Mouse (Mus musculus) embryonic facial prominence, embryonic 13.5 days (tissue): Measurements from ENCODE around the gene Fkbp15. TPM values are rescaled to one million over a fixed set of nuclear protein-coding genes. Genes with fewer than 3 reads are reported as not detected.

Experiments
- ATAC-seq: fragments of 200-750 bp; cut with Nextera tagmentation; 2 replicates; pipeline ENCODE4 v1.8.0; 2017; ENCODE audit warnings: low read depth; ENCODE audit not compliant: insufficient number of reproducible peaks, insufficient read depth, low FRiP score, low TSS enrichment
- H3K27ac ChIP-seq: fragments of 300-500 bp; sonication (generic); 2 replicates; pipeline ENCODE4 v1.5.1; 2015; ENCODE audit warnings: moderate library complexity, mild to moderate bottlenecking, inconsistent platforms
- H3K27me3 ChIP-seq: fragments of 300-500 bp; sonication (generic); 2 replicates; pipeline ENCODE4 v1.6.1; 2015; ENCODE audit warnings: mild to moderate bottlenecking, inconsistent platforms
- H3K36me3 ChIP-seq: fragments of 300-500 bp; sonication (generic); 2 replicates; pipeline ENCODE4 v1.6.1; 2015; ENCODE audit warnings: mild to moderate bottlenecking, inconsistent platforms
- H3K4me1 ChIP-seq: fragments of 300-500 bp; sonication (generic); 2 replicates; pipeline ENCODE4 v1.6.1; 2015; ENCODE audit warnings: inconsistent platforms
- H3K4me2 ChIP-seq: fragments of 300-500 bp; sonication (generic); 2 replicates; pipeline ENCODE4 v1.6.1; 2015; ENCODE audit warnings: moderate library complexity, mild to moderate bottlenecking, inconsistent platforms
- H3K4me3 ChIP-seq: fragments of 300-500 bp; sonication (generic); 2 replicates; pipeline ENCODE4 v1.5.1; 2015; ENCODE audit warnings: mild to moderate bottlenecking, inconsistent platforms
- H3K9ac ChIP-seq: fragments of 300-500 bp; sonication (generic); 2 replicates; pipeline ENCODE4 v1.6.1; 2015; ENCODE audit warnings: mild to moderate bottlenecking, inconsistent platforms
- H3K9me3 ChIP-seq: fragments of 300-500 bp; sonication (generic); 2 replicates; pipeline ENCODE4 v1.6.1; 2016; ENCODE audit warnings: inconsistent platforms
- WGBS: fragments of 180-500 bp; shearing (Covaris S2); methylation state at CpG from one replicate; pipeline ENCODE4 v1.1.7; 2015; ENCODE audit warnings: mixed read lengths; 5-methylcytosine and 5-hydroxymethylcytosine counted together
- polyA plus RNA-seq: library from polyadenylated mRNA; unstranded; fragments of >200 nt; fragmentation: Nextera tagmentation; extraction: Ambion mirVana; gene quantifications from 2 replicates; pipeline ENCODE4 v1.2.1, GENCODE M21; 2015

Fkbp15 gene
- polyA plus RNA-seq, 1 experiment from 2014 or later = 25.5 TPM

DNA sequence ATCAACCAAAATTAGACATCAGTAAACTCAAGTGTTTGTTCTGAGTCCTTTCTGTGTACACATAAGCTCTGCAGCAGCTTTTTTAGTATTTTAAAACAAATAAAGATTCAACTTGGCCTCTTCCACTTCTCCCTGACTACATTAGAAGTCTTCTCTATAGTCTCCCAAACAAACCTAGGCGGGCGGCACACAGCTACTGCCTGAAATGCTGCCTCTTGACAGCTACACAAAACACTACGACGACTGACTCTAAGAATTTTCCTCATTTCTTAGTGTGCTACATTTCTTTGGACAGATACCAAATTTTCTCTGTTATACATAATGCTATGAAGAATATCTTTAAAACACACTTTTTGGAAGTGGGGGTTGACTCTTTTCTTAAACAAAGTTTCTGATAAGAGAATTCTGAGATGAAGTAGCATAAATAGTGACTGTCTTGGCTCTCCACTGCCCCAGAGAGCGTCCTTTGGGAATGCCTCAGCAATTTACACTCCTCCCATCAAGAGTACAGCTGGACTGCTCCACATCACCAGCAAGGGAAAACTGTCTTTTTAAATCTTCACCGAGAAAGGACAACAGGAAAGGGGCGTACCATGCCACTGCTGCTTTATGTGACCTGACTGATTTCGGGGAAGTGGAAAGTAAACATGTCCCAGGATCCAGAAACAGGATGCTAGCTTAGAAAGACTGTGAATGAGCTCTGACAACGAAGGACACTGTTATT is 12.6 kb downstream of the Fkbp15 start:
- Histone ChIP-seq H3K9ac (no peak overlapping the region), H3K9me3 (no peaks in the 10 kb centered on the region), H3K27ac (no peak overlapping the region), H3K36me3 (peaks cover 60% of the 10 kb centered on the region), H3K4me1 (no peaks in the 10 kb centered on the region), H3K4me2 (no peak overlapping the region), H3K4me3 (no peak overlapping the region), H3K27me3 (no peaks in the 10 kb centered on the region)
- 76% methylated on average over 9 of the region's 9 CpGs for WGBS
- ATAC-seq = no peak

DNA sequence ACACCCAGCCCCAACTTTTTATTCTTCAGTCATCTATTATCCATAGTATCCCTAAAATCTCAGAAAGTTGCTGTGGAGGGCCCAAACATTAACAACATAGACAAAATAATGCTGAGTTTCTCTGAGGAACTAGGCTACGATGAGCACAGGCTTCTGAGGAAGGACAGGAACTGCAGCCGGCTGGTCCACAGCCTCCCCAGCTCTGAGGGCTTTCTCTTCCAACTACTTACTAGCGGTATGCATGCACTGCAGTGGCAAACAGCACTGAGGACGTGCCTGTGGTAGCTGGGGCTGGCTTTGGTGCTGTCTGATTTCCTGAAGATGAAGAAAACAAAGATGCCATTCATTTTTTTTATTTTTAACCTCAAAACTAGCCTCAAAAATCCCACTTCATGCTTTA is 14.5 kb downstream of the Fkbp15 start:
- Histone ChIP-seq H3K4me3 (no peak overlapping the region), H3K4me2 (no peak overlapping the region), H3K27me3 (no peaks in the 10 kb centered on the region), H3K27ac (no peak overlapping the region), H3K9me3 (no peaks in the 10 kb centered on the region), H3K9ac (no peak overlapping the region), H3K4me1 (no peaks in the 10 kb centered on the region), H3K36me3 (peaks cover 53% of the 10 kb centered on the region)
- 76% methylated on average over 4 of the region's 4 CpGs for WGBS
- ATAC-seq = no peak

DNA sequence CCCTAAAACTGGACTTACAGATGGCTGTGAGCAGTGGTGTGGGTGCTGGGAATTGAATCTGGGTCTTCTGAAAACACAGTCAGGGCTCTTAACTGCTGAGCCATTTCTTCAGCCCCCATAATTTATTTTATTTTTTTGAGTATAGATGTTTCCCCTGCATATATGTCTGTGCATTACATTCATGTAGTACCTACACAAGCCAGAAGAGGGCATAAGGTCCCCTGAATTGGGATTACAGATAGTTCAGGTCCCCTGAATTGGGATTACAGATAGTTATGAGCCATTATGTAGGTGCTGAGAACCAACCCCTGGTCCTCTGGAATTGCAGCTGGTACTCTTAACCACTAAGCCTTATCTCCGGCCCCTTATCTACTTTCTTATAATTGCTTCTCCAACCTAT is 16.3 kb downstream of the Fkbp15 start:
- Histone ChIP-seq H3K9me3 (no peaks in the 10 kb centered on the region), H3K27ac (no peak overlapping the region), H3K4me3 (no peak overlapping the region), H3K4me2 (no peak overlapping the region), H3K27me3 (no peaks in the 10 kb centered on the region), H3K4me1 (no peaks in the 10 kb centered on the region), H3K9ac (no peak overlapping the region), H3K36me3 (peaks cover 50% of the 10 kb centered on the region)
- 94% methylated on average over 1 of the region's 1 CpGs for WGBS
- no peak for ATAC-seq

DNA sequence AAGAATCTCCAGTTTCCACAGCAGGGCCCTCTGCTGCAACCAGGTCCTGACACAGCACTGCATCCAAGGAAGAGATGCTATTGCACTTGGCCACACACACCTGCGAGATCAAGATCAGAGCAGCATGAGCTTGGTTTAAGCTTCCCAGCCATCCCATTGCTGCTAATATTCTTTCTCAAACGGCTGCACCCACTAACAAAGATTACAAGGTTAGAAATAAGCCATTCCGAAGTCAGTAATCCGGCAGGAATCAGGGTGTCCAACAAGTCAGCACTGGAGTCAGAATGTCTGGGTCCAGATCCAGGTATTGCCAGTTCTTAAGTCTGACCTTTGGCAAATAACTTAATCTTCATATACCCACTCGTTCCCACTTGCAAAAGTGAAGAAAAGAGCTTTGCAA is 21.8 kb downstream of the Fkbp15 start:
- no peak overlapping the region for H3K4me3 ChIP-seq
- ATAC-seq = no peak
- H3K9ac ChIP-seq = no peak overlapping the region
- no peak overlapping the region for H3K27ac ChIP-seq
- H3K36me3 ChIP-seq = peaks cover 50% of the 10 kb centered on the region
- no peak overlapping the region for H3K4me2 ChIP-seq
- no peaks in the 10 kb centered on the region for H3K4me1 ChIP-seq
- H3K27me3 ChIP-seq = no peaks in the 10 kb centered on the region
- whole genome bisulfite sequencing = 89% methylated on average over 5 of the region's 5 CpGs
- no peaks in the 10 kb centered on the region for H3K9me3 ChIP-seq

DNA sequence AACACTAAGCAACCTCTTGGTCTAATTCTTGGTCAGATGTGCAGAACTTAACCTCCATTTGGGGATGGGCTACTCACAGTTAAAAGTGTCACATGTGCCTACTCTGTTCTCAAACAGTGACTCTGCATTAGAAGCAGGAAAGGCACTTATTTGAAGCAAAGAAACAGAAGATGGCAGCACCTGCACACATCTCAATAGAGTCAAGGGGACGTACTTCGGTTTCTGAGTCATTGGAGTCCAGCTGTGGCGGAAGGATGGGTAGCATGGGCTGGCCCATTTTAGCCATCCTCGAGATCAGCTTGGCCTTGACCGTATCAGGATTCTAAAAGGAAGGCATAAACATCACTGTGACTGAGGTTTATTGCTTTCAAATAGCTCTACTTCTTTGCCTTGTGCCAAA is 28.4 kb downstream of the Fkbp15 start:
- ATAC-seq = no peak
- Histone ChIP-seq H3K4me2 (no peak overlapping the region), H3K4me1 (no peaks in the 10 kb centered on the region), H3K36me3 (peaks cover 61% of the 10 kb centered on the region), H3K9me3 (no peaks in the 10 kb centered on the region), H3K9ac (no peak overlapping the region), H3K4me3 (no peak overlapping the region), H3K27me3 (no peaks in the 10 kb centered on the region), H3K27ac (no peak overlapping the region)
- 86% methylated on average over 5 of the region's 5 CpGs for WGBS

DNA sequence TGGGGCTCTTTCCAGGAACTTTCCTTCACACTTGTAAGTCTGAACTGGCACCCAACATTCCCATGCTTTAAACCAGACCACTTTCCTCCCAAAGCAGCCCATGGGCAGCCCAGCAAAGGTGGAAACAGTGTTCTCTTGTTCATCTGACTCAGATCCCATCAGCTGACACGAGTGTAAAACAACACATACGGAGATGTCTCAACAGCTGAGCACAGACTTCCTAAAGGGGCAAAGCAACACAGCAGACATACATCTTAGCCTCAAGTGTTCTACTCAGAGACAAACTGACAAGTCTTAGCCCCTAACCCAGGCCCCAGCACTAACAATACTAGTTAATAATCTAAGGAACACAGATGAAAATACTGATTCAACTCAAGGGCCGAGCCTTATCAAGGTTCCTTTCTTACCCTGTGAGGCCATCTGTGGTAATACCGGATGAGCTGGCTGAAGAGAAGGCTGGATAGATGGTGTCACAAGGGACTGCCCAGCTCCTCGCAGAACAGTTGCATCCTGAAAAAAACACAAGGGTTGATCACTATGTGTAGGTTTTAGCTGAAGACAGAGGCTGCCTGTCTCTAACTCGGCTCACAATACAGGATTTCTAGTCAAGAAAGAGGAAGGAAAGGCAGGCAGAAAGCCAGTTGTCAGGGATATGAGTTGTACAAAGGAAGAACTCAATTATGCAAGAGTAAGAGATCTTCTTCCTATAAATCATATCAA is 31.2 kb downstream of the Fkbp15 start:
- no peak overlapping the region for H3K9ac ChIP-seq
- no peak overlapping the region for H3K4me3 ChIP-seq
- no peaks in the 10 kb centered on the region for H3K4me1 ChIP-seq
- peaks cover 63% of the 10 kb centered on the region for H3K36me3 ChIP-seq
- H3K4me2 ChIP-seq = no peak overlapping the region
- H3K27ac ChIP-seq = no peak overlapping the region
- no peaks in the 10 kb centered on the region for H3K9me3 ChIP-seq
- no peaks in the 10 kb centered on the region for H3K27me3 ChIP-seq
- 85% methylated on average over 6 of the region's 6 CpGs for WGBS
- ATAC-seq = no peak

DNA sequence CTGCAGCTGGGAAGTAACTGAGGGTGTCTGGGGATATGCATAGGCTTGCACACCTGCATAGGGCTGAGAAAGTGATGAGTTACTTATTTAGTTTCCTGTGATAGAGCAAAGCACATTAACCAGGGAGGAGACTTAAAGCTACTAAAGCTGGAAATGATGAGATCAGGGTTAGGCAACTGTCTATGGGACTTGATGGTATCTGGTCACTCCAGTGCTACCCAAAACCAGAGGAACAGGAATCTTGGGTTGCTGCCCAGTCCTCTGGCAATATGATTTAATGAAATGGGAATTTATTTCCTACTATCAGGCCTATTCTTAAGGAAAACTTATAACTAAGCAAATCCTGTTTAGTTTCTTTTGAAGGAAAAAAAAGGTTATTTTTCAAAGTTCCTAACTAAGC is 34.2 kb downstream of the Fkbp15 start:
- Histone ChIP-seq H3K4me3 (no peak overlapping the region), H3K36me3 (peaks cover 72% of the 10 kb centered on the region), H3K4me1 (no peaks in the 10 kb centered on the region), H3K4me2 (no peak overlapping the region), H3K9me3 (no peaks in the 10 kb centered on the region), H3K9ac (no peak overlapping the region), H3K27ac (no peak overlapping the region), H3K27me3 (no peaks in the 10 kb centered on the region)
- no peak for ATAC-seq

DNA sequence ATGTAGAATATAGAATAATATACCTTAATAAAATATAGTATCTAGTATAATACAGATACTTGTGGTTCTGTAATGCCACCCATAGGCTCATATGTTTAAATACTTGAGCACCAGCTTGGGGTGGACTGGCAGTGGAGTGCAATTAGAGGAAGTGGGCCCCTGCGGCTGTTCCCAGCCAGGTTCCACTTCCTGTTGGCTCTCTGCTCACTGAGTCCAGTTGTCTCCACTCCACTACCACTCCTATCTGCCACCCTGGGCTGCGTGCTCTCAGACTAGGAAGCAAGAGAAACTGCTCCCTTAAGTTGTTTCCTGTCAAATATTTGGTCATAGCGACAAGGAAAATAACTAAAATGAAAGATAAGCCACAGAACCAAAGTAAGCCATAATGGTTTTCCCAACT is 37.7 kb downstream of the Fkbp15 start:
- Histone ChIP-seq H3K9ac (no peak overlapping the region), H3K4me2 (no peak overlapping the region), H3K4me1 (no peaks in the 10 kb centered on the region), H3K9me3 (no peaks in the 10 kb centered on the region), H3K27me3 (no peaks in the 10 kb centered on the region), H3K27ac (no peak overlapping the region), H3K4me3 (no peak overlapping the region), H3K36me3 (peaks cover 78% of the 10 kb centered on the region)
- 90% methylated on average over 3 of the region's 3 CpGs for WGBS
- ATAC-seq = no peak

DNA sequence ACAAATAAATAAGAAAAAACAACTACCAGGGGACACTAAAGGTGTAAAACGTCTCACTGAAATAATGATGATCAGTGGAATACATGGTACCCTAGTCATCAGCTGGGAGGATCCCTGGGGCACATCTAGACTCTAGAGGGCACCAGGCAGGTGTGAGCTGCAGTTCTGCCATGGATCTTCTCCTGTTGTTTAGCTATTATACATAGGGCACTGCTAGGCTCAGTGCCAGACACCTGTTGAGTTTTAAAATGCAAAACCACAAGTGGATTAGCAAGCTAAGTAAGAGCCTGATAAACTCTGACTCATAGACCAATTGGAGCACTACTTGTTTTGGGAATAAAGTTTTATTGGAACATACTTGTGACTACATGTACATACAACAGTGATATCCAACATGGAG is 42.1 kb downstream of the Fkbp15 start:
- H3K4me2 ChIP-seq = no peak overlapping the region
- H3K9me3 ChIP-seq = no peaks in the 10 kb centered on the region
- no peak for ATAC-seq
- no peak overlapping the region for H3K4me3 ChIP-seq
- H3K4me1 ChIP-seq = no peaks in the 10 kb centered on the region
- H3K36me3 ChIP-seq = peaks cover 70% of the 10 kb centered on the region
- no peak overlapping the region for H3K27ac ChIP-seq
- H3K27me3 ChIP-seq = no peaks in the 10 kb centered on the region
- 71% methylated on average over 1 of the region's 1 CpGs for WGBS
- H3K9ac ChIP-seq = no peak overlapping the region

DNA sequence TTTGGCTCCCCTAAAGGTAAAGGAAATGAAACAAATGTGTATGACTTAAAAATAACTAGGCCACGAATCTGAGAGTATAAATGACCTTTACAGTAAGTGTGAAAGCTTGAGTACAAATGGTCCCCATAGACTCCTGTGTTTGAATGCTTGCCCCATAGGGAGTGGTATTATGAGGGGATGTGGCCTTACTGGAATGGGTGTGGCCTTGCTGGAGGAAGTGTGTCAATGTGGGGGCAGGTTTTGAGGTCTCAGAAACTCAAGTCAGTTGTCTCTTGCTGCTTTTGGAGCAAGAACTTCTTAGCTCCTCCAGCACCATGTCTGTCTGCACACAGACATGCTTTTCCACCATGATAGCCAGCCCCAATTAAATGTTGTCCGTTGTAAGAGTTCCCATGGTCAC is 43.9 kb downstream of the Fkbp15 start:
- Histone ChIP-seq H3K27me3 (no peaks in the 10 kb centered on the region), H3K4me3 (no peak overlapping the region), H3K4me2 (no peak overlapping the region), H3K9me3 (no peaks in the 10 kb centered on the region), H3K36me3 (peaks cover 67% of the 10 kb centered on the region), H3K9ac (no peak overlapping the region), H3K27ac (no peak overlapping the region), H3K4me1 (no peaks in the 10 kb centered on the region)
- 81% methylated on average over 2 of the region's 2 CpGs for WGBS
- ATAC-seq = no peak

DNA sequence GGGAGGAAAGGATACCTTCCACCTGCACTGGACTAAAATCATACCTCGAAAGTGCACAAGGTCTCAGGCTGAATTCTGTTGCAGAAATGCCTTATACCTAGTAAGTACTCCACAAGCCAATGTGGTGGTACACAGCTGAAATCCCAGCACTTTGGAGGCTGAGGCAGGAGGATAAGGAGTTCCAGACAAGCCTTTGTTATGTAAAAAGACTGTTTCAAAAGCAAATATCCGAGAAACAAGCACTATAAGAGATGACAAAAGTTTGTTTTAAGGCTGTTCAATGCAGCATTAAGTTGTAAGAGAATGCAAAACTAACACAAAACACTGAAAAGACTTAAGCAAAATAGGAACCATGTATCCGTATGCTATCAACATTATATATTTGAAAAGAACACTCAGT is 45.8 kb downstream of the Fkbp15 start:
- no peaks in the 10 kb centered on the region for H3K27me3 ChIP-seq
- H3K36me3 ChIP-seq = peaks cover 57% of the 10 kb centered on the region
- no peaks in the 10 kb centered on the region for H3K9me3 ChIP-seq
- H3K9ac ChIP-seq = no peak overlapping the region
- H3K27ac ChIP-seq = no peak overlapping the region
- WGBS = 88% methylated on average over 3 of the region's 3 CpGs
- H3K4me3 ChIP-seq = no peak overlapping the region
- H3K4me1 ChIP-seq = no peaks in the 10 kb centered on the region
- H3K4me2 ChIP-seq = no peak overlapping the region
- no peak for ATAC-seq

DNA sequence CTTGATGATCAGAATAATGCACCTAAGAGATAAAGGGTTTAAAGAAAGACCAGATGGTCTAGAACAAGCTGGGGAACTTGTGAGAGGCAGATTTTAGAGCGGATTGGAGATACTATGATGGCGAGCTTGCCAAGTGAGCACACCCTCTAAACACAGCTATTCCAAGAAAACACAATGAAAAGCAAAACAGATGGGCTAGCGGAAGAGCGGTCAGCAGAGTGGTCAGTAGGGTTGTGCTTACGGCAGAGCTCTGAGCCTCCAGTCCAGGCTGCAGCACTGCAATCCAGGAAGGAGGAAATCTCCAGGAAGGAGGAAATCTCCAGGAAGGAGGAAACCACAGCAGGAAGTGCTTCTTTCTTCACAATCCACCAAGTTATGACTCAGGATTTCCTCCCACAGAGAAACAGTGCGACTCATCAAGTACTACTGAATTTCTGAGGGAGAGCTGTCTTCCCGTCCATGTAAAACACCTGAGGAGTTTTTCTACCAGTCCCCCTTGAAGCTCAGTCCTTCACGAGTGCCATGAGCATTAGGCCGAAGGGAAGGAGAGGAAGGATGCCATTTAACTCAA is 46.6 kb downstream of the Fkbp15 start:
- no peak overlapping the region for H3K4me2 ChIP-seq
- no peak overlapping the region for H3K9ac ChIP-seq
- no peak overlapping the region for H3K27ac ChIP-seq
- WGBS = 90% methylated on average over 9 of the region's 9 CpGs
- H3K9me3 ChIP-seq = no peaks in the 10 kb centered on the region
- H3K27me3 ChIP-seq = no peaks in the 10 kb centered on the region
- no peaks in the 10 kb centered on the region for H3K4me1 ChIP-seq
- no peak overlapping the region for H3K4me3 ChIP-seq
- ATAC-seq = no peak
- peaks cover 50% of the 10 kb centered on the region for H3K36me3 ChIP-seq
